Comparison of ENCODE assay signal across 16 mouse cellular contexts in the genomic region with DNA sequence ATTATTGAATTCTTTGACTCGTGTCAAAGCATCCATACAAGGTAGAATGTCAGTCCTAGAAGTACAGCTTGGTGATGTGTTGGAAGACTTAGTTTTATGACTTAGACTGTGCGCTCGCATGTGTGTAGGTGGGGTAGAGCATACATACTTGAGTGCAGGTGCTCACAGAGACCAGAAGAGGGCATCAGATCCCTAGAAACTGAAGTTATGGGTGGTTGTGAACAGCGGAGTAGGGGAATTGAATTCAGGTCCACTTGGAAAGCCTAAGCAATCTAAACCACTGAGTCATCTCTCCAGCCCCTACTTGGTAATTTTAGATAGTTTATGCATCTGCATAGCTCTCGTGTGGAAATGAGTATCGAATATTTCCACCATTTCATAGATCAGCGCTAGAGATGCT. TPM values are rescaled to one million over a fixed set of nuclear protein-coding genes. Genes with fewer than 3 reads are reported as not detected.
DNase-seq lines count a peak whose midpoint lies in the region; ATAC-seq and TF ChIP-seq lines count a peak whose summit lies in the region.
"Had no signal": no experiment of that assay in that cellular context is flagged by ENCODE, and none has a peak within 500 bp of the region (broad histone marks: within the 10 kb centered on the region; RNA-seq: fewer than 3 reads in every experiment).

No protein-coding gene starts in this region.

- H3K9ac ChIP-seq in lung, postnatal 0 days (replicated peaks; ENCODE audit: low read depth), result no peak overlapping the region
- H3K9ac ChIP-seq: forebrain, embryonic 15.5 days; stomach, embryonic 15.5 days had no signal

- H3K4me2 ChIP-seq in lung, postnatal 0 days (replicated peaks; ENCODE audit: low read depth, low read length), result no peak overlapping the region
- H3K4me2 ChIP-seq: forebrain, embryonic 15.5 days; stomach, embryonic 15.5 days had no signal

- H3K4me3 ChIP-seq in gastrocnemius, adult 2 months, result no peak overlapping the region
- no peak overlapping the region for H3K4me3 ChIP-seq in lung, postnatal 0 days (ENCODE audit: low read depth, low read length)
- H3K4me3 ChIP-seq: forebrain, embryonic 15.5 days; midbrain, embryonic 10.5 days; stomach, embryonic 15.5 days had no signal

- peak; percentile 34; the same call in 1 of the 2 replicates for TF ChIP-seq CTCF in gastrocnemius, adult 2 months (IDR thresholded peaks at IDR 0.05)
- peak; percentile 59 for TF ChIP-seq CTCF in lung, postnatal 0 days (IDR thresholded peaks at IDR 0.05)

- no peaks in the 10 kb centered on the region for H3K4me1 ChIP-seq in lung, postnatal 0 days (ENCODE audit: insufficient read depth, low read depth, low read length)
- H3K4me1 ChIP-seq: forebrain, embryonic 15.5 days; midbrain, embryonic 10.5 days; stomach, embryonic 15.5 days had no signal

- intact Hi-C loops in gastrocnemius, adult 2 months (cut with DNase I), result no loop called here
- intact Hi-C loops in heart, postnatal 14 days (cut with DNase I), result no loop called here

- no peak overlapping the region for H3K27ac ChIP-seq in gastrocnemius, adult 2 months
- H3K27ac ChIP-seq in lung, postnatal 0 days (ENCODE audit: low read length), result no peak overlapping the region
- H3K27ac ChIP-seq: forebrain, embryonic 15.5 days; midbrain, embryonic 10.5 days; stomach, embryonic 15.5 days had no signal

- no peak for TF ChIP-seq EP300 in lung, postnatal 0 days (IDR thresholded peaks at IDR 0.05)

- no peak for ATAC-seq in lung, postnatal 0 days
- peak; percentile 97 for ATAC-seq in megakaryocyte progenitor cell, adult 5-6 weeks (replicated peaks; ENCODE audit: poor library complexity)
- ATAC-seq: forebrain, embryonic 15.5 days; intestine, embryonic 16.5 days had no signal

- WGBS in lung, postnatal 0 days, result 81% methylated on average over 7 of the region's 7 CpGs

- H3K9me3 ChIP-seq in lung, postnatal 0 days (ENCODE audit: low read length), result no peaks in the 10 kb centered on the region
- H3K9me3 ChIP-seq: forebrain, embryonic 15.5 days; midbrain, embryonic 10.5 days; stomach, embryonic 15.5 days had no signal

- no peaks in the 10 kb centered on the region for H3K36me3 ChIP-seq in lung, postnatal 0 days (ENCODE audit: insufficient read depth, low read length)
- H3K36me3 ChIP-seq: forebrain, embryonic 15.5 days; midbrain, embryonic 10.5 days; stomach, embryonic 15.5 days had no signal

- no peak for DNase-seq in gastrocnemius, adult 2 months
- no peak for DNase-seq in gastrocnemius, postnatal 10 days
- DNase-seq in lung, postnatal 0 days (ENCODE audit: low spot score), result no peak
- DNase-seq in lung, postnatal 14 days, result no peak
- DNase-seq in c-Kit-positive CD71-negative TER-119-negative erythroid progenitor cells, embryonic 14.5 days (ENCODE audit: low read depth), result peak; percentile 6
- no peak for DNase-seq in heart, postnatal 14 days
- no peak for DNase-seq in adrenal gland, postnatal 10 days
- DNase-seq: cerebellum, postnatal 14 days; lung, adult 18-20 months; thymus, postnatal 4 days had no signal

- H3K27me3 ChIP-seq in lung, postnatal 0 days (replicated peaks; ENCODE audit: insufficient read depth, low read length), result no peaks in the 10 kb centered on the region
- H3K27me3 ChIP-seq: forebrain, embryonic 15.5 days; stomach, embryonic 15.5 days had no signal

RNA-seq across cellular contexts. Expression of a gene that starts 59.7 kb away (rescaled TPM):
- total RNA-seq in gastrocnemius, adult 2 months (2021), result not detected
- under 1 TPM in 1 of 2 experiments, not detected in 1; 0.07 TPM for total RNA-seq in gastrocnemius, postnatal 10 days (2021)
- 0.06 and 0.14 TPM in 2 replicates for polyA plus RNA-seq in lung, postnatal 0 days (2015; fragmentation: Nextera tagmentation; extraction: Ambion mirVana)
- total RNA-seq in megakaryocyte progenitor cell, adult 5-6 weeks (2015), result not detected in 2 replicates
- total RNA-seq in megakaryocyte progenitor cell, adult 5-6 weeks (2017), result not detected in 2 replicates
- total RNA-seq in heart, postnatal 14 days (2021), result under 1 TPM; 0.10 to 0.15 TPM
- total RNA-seq in adrenal gland, postnatal 10 days (2021), result under 1 TPM; 0.03 to 0.09 TPM
- polyA plus RNA-seq: heart, postnatal 0 days had no signal
